Mouse (Mus musculus) T-helper 17 cell (primary cell): ENCODE measurements around the gene Rapgef6.

Experiments used
- in situ Hi-C, 2 experiments: fragments of 300-600 bp; cut with MboI, MseI; formaldehyde crosslinking; loops; 1 replicate in 1 of 2; 2 replicates in 1 of 2; pipeline ENCODE4 v1.15.1; 2025; ENCODE audit warnings: high pct_unique_total_duplicates in 2 of 2

Gene Rapgef6

DNA sequence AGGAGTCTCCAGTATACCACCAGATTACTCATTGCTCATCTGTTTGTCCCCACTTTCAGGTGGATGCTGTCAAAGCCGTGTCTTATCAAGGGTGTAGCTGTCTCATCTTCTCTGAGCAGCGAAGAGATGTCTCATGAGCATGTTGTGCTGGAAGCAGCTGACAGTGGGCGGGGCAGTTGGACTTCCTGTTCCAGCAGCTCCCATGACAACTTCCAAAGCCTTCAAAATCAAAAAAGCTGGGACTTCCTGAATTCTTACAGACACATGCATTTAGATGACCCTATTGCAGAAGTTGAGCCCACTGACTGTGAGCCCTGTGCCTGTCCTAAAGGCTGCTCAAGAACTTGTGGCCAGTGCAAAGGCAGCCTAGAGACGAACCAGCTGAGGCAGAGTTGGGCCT lies 168.5 kb downstream of the Rapgef6 start:
- in situ Hi-C loops = no loop called here

DNA sequence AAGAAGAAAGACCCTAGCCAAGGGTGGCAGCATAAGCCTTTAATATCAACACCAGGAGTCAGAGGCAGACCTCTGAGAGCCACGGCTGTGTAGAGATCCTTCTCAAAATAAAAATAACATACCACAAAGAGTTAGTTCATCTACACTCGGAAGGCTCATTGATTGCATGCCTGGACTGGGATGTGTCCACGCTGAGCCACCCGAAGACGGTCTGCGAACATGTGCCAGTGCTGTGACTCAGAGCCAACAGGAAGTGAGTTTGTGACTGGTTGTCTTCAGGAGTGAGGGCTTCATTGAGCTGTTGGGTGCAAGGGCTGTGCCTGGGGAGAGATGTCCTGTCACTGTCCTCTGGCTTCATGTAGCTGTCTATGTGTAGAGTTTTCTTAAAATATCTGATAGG lies 171.0 kb downstream of the Rapgef6 start:
- in situ Hi-C loops = no loop called here

DNA sequence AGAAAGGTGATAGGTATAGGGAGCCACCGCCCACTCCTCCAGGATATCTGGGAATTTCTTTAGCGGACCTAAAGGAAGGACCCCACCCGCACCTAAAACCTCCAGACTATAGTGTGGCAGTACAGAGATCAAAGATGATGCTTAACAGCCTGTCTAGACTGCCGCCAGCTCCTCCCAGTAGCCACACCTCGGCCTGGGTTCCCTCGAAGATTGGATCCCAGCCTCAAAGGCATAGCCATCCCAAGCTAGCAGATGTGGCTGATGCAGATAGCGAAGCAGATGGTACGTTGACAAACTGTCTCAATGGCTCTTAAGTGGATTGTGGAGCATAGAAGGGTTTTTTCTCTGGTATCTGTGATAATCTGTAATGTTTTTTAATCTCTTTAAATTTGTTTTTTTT lies 171.6 kb downstream of the Rapgef6 start:
- in situ Hi-C loops = no loop called here

DNA sequence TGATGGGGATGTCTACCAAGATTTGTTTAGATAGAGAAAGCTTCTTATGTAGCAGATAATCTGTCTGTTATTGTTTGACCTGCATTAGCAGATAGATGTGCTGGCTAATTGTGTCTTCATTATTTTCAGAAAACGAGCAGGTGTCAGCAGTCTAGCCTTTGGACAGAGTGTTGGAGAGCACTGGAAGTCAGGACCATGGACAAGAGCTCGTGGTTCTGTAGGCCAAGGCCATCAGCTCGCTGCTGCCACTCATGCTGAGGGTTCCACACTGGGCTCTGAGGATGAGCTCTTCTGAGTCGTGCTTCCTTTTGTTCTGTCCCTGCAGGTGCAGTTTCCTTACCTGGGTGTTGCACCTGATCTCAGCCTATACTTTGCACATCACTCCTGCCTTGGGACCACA lies 173.3 kb downstream of the Rapgef6 start:
- in situ Hi-C loops = no loop called here

DNA sequence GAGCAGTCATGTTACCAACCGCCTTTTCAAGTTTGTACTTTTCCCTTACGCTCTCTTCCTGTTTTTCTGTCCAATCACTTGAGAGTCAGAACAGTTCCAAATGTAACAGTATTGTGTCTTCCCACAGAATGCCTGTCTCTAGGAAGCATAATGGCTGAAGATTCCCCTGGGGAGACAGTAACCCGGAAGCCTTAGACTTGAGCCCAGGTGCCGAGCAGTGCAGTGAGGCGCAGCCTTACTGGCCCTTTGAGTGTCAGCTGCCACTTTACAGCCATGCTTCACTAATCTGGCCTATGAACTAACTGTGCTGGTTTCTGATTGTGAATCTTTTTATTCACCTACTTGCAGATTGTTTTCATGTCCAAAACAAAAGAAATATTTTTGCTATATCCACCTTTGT lies 175.0 kb downstream of the Rapgef6 start:
- in situ Hi-C loops = no loop called here

DNA sequence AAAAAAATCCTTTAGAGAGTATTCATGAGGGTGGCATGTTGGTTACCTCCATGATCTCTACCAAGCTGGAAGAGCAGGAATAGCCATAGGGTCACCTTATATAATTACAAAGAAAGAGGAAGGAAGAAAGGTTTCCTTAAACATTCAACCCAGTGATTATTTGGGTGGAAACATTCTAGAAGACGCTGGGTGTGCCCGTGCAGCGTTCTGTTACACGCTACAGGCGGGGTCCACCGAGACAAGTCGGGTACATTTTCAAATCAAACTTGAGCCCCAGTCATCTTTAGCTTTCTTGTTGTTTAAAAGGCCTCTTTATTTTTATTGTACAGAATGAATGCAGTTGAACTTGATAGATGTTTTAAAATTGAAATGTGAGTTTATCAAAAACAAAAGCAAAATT lies 176.0 kb downstream of the Rapgef6 start:
- in situ Hi-C loops = no loop called here

DNA sequence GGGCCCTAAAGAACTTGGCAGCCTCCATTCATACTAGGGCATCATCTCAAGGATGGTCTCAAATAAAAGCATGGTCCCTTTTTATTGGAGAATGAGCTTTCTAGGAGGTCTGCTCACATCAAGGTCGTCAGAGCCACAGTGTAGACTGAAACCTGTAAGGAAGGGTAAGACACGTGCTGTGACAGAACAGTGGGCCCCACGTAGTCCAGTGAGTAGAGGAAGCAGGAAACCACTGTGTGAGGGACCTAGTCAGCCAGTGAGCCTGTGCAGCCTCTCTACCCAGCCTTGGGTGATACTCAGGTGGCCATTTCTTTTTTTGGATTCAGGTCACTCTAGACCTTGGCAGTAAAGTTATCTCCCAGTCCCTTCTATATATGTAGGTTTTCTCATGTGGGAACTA lies 177.3 kb downstream of the Rapgef6 start:
- in situ Hi-C loops = loop anchor here in 1 of 2 experiments (5.0 to 10.0 kb wide), 2 partner anchors 162 to 295 kb away; partner anchors contain the start of gene Lyrm7

DNA sequence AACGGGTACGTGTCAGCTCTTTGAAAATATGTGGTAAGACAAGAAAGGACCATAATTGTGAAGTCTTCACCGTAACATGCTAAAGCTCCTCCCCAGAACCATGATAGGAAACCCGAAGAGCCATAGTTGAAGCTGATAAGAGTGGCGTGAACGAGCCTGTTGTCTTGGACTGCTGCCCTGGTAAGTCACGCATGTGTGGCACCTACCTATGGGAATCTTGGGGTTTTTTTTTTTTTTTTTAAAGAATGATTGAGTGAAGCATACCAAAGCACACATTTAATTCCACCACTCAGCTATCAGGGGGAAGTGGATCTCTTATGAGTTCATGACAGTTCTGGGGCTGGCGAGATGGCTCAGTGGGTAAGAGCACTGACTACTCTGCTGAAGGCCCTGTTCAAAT lies 179.2 kb downstream of the Rapgef6 start:
- in situ Hi-C loops = loop anchor here in 1 of 2 experiments (5.0 to 10.0 kb wide), 2 partner anchors 160 to 293 kb away; partner anchors contain the start of gene Lyrm7

DNA sequence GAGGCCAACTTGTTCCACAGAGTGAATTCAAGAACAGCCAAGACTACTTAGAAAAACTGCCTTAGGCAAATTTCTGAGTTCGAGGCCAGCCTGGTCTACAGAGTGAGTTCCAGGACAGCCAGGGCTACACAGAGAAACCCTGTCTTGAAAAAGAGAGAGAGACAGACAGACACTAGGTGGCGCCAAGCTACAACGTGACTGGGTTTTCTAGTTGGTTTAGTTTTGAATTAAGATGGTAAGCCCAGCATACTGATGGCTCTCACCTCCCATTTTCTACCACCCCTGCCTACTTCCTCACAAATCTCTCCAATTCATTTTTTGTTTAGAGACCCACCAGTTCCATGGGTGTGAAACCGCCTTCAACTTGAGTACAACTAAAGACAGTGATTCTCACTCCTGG lies 180.7 kb downstream of the Rapgef6 start:
- in situ Hi-C loops = loop anchor here in 1 of 2 experiments (5.0 to 10.0 kb wide), 2 partner anchors 159 to 291 kb away; partner anchors contain the start of gene Lyrm7

DNA sequence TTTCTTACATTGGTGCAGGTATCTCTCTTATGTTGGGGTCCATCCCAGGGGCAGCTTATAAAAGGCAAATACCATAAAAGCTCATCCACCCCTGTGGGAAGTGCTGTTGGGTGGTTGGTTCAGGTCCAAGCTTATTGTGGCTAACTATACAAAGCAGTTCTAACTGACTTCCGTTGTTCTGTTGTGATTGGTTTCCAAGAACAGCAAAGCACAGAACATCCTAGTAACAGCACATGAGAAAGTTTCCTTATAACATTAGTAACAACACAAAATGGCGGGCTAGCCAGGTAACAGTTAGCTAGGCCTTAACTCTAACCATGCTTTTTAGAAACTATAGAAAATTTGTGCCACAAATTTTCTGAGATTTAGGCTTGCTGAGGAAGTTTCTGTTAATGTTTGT lies 185.5 kb downstream of the Rapgef6 start:
- in situ Hi-C loops = loop anchor here in 1 of 2 experiments (10.0 kb wide), 1 partner anchor 287 kb away; no protein-coding TSS in a partner anchor

DNA sequence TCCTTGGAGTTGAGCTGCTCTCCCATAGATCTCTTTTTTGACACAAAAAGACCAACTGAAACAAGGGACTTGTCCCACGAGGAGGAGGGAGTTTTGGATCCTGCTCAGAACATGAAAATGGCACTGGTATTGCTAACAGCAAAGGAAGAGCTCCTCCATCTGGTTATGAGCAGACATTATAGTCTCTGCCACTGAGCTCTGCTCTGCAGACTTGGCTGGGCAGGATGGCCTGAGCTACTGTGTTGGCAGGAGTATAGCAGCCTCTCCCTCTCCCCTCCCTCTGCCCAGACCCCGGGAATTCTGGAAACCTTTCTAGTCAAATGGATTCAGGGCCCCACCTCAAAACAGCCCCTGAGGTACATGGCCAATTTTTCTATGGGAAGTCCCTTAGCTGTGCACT lies 187.0 kb downstream of the Rapgef6 start:
- in situ Hi-C loops = loop anchor here in 1 of 2 experiments (10.0 kb wide), 1 partner anchor 285 kb away; no protein-coding TSS in a partner anchor

DNA sequence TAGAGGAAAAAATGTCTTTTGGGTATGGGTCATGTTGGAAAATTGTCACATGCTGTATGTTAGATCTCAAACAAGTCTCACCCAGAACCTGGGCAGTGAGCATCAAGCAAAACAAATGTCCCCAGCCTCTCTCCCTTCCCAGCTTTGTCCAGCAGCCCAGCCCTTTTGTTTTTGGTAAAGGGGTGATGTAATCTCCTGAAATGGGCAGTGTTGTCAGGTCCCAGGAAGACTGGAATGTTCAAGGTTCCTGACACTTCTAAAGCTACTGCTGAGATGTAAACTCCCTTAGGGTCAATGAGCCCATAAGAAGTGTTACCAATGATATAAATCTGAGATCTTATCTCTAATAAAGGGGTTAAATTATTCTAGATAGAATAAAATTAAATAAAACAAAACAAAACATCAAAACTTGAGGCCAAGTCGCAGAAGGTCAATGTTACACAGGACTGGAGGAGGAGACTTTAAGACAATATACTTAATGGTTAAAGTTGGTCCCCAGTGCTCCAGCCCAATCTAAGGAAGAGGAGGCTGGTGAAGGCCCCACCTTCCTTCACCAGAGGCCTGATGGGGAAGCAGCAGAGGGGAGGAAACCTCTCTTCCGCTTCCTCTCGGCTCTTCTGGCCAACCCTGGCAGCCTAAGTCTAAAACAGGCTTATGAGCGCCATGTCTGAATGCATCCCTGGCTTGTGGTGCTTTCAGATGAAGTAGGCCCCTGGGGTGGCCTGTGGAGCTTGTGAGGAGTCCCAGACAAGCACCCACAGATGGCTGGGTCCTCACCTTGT lies 188.1 kb downstream of the Rapgef6 start:
- in situ Hi-C loops = no loop called here

DNA sequence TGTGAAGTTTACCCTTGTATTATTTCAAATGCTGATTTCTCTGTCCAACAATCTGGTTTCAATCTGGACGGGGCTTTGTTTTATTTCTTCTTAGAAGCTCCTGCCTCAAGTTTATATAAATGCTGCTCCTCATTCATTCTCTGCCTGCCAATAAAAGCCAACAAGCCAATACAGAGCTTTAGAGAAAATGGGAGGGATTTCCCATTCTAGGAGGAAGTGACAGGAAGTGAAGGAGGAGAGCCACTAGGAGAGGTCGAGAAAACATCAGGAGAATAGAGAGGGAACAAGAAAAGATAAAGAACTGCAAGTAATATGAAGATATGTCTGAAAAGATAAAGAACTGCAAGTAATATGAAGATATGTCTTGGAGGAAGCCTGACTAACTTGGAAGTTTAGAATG lies 190.2 kb downstream of the Rapgef6 start:
- in situ Hi-C loops = no loop called here

DNA sequence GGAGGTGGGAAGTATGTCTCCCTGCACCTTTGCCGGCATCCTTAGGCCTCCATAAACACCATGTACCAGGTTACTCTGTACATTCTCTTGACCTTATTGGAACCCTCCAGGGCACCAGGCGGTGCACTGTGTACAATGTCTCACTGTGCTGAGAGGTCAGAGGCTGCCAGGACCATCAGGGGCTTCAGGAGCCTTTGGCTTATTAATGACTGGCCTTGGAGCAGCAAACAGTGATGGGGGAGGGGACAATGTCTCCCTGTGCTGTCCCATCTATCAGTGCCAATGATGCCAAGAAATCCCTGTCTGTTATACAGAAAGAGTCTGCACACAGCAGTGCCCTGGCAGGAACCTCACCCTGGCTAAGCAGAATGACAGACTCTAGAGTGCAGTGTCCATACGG lies 195.2 kb downstream of the Rapgef6 start:
- in situ Hi-C loops = no loop called here

DNA sequence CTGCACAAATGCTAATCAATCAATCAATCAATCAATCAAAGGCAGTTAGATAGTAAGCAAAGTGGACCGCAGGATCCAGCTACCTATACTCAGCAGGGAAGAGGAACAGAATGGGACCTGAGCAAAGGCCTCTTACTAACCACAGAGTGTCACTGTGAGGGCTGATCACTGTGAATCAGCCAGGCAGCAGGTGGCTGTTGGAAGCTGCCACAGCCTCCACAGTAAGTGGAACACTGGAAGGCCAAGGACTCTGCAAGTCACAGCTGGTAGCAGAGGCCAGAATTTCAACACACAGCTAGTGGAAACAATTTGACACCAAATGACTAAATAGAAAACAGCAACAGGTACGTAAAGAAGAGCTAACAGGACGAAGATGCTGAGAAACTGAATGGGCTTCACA lies 196.0 kb downstream of the Rapgef6 start:
- in situ Hi-C loops = no loop called here

DNA sequence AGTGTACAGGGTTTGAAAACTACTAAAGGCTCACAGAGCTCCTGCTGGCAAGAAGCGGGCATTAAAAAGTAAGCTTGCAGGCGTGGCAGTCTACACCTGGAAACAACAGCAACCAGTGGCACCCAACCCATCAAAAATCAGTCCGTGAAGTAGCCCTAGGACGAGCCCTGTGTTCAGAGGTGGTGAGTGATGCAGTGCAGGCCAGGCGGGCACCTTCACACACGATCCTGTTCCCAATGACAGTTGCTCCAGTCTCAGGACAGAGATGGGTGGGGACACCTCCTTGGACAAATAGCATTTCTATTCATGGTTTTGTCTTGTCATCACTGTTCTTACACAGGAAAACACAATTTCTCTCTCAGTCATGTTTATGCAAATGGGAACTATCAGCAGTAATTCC lies 199.4 kb downstream of the Rapgef6 start:
- in situ Hi-C loops = loop anchor here in 1 of 2 experiments (5.0 kb wide), 1 partner anchor 140 kb away; the partner anchor contains the start of gene Lyrm7

DNA sequence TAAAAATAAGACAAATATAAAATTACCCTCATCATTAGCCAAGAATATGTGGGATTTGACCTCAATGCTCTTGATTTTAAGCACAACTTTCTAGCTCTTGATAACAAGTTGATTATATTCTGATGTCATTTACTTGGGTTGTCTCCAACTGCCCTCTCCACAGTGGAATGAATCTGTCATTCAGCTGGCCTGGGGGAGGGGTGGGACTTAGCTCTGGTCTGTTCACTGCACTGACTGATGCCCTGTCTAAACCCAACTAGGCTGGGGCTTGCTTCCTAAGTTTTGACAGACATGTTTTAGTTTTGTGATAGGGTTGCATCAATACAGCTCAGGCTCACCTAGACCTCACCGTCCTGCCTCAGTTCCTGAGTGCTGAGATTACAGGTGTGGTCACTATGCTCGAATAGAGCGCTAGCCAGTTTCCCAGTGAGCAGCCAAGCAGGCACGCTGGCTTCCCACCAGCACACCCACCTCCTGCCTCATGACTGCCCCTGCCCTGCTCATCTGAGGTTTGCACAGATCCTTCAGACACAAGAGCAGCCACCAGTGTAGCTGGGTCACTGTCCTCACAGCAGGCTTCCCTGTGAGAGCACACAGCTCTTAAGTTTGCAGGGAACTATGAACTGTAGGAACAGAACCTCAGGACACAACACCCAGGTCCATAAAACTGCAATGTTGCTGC lies 201.8 kb downstream of the Rapgef6 start:
- in situ Hi-C loops = loop anchor here in 1 of 2 experiments (5.0 kb wide), 1 partner anchor 138 kb away; the partner anchor contains the start of gene Lyrm7

DNA sequence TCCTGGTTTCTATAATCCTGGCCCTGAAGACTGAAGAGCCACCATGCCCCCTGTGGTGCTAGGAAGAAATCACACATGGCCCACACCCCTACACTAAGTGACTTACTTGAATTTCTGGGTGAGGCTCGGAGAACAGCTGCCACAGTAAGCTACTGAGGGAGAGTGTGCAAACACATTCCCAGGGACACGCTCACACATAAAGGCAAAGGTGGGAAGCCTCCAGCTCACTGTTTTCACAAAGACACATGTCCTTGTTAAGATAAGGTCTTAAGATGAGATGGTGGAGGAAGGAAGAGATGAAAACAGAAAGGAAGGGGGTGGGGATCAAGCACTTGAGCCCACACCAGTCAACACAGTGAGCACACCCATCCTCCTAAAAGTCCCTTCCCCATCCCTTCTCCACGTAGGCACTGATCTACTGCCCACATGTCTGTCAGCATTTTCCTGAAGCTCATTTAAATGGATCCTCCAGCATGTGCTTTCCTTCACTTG lies 204.0 kb downstream of the Rapgef6 start:
- in situ Hi-C loops = no loop called here

DNA sequence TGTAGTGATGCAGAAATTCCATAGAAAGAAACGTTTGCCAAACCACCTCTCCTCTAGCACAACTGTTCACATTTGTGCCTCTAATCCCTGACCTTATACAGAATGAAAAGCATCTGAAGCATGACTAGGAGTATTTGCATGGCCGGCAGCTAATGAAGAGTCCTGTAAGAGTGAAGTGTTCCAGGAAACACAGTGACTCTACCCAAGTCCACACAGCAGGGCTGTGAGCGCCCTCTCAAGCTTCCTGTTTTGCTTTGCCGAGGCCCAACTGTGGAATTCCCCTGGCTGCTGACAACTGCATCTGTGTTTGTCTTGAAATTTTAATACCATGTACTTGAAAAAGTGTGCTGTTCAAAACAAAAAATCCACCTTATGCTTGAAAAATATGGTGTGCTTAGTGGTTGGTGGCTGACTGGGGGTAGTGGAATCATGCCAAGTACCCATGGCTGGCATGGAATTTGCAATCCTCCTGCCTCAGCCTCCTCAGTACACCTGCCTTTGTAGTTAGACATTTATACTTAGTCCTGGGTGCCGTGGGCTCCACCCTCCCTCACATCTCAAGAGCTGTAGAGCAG lies 204.8 kb downstream of the Rapgef6 start:
- in situ Hi-C loops = no loop called here

DNA sequence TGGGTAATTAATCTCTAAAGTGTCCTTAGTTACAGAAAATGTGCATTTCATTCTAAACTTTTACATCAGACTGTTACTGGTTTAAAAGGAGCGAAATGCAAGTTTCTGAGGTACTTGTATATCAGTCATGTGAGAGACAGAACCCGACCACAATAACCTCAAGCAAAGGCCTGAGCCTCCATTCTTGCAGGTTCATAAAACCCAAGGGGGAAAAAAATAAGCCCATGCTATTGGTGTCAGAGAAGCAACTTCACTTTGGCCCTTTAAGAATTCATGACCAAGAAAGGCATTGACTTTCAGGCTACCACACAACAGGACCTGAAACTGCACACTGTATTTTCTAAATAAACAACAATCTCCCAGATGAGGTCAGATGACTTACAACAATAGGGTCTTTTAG lies 205.7 kb downstream of the Rapgef6 start:
- in situ Hi-C loops = no loop called here

DNA sequence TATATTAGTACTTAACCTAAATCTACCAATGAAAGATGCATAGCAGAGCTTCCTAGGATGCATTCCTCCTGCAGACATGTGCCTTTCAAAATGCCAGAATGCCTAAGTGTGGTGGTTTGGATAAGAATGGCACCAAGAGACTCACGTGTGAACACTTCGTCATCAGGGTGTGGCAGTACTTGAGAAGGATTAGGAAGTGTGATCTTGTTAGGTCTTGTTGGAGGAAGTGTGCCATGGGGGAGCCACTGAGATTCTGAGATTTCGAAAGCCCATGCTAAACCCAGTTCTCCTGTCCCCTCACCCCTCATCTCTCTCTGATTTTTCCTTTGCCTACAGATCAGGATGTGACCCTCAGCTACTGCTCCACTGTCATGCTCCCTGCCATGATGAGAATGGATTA lies 206.7 kb downstream of the Rapgef6 start:
- in situ Hi-C loops = no loop called here

DNA sequence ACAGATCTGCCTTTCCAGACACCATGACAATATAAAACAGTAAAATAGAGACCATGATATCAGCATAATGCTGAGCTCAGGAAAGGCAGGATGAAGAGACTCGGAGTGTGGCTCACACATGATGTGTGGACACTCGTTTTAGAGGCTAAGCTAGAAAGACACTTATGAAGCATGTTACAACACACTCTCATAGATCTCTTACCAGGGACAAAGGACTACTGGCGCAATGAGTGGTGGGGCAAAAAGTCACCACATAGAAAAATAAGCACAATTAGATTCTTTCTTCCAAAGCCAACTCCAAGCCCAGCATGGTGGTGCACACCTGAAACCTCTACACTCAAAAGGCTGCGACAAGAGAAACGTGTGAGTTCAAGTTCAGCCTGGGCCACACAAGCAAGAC lies 208.3 kb downstream of the Rapgef6 start:
- in situ Hi-C loops = no loop called here
